Comparison of ENCODE assay signal across 8 mouse cellular contexts in genomic region chrX:9272460-9273361, GRCm38 (mm10). TPM values are rescaled to one million over a fixed set of nuclear protein-coding genes. Genes with fewer than 3 reads are reported as not detected.
DNase-seq lines count a peak whose midpoint lies in the region; ATAC-seq and TF ChIP-seq lines count a peak whose summit lies in the region.

Xk (plus strand) TSS chrX:9272756.

- TF ChIP-seq CTCF in heart, adult 2 months (IDR thresholded peaks at IDR 0.05): no peak
- TF ChIP-seq CTCF in kidney, adult 2 months (conservative IDR thresholded peaks at IDR 0.05; ENCODE audit: insufficient read depth, insufficient read length, low read depth, low read length): no peak

- no peaks in the 10 kb centered on the region for H3K79me2 ChIP-seq in heart, adult 2 months (replicated peaks; ENCODE audit: control insufficient read depth, insufficient read depth, low read length)

- no peak for TF ChIP-seq POLR2A in heart, adult 2 months (IDR thresholded peaks at IDR 0.05; ENCODE audit: insufficient read depth, low read depth, low read length)
- no peak for TF ChIP-seq POLR2A in kidney, adult 2 months (IDR thresholded peaks at IDR 0.05; ENCODE audit: low read depth, low read length)

- H3K9ac ChIP-seq in embryonic facial prominence, embryonic 12.5 days: peak within 1 kb of the TSS; percentile 36
- peak within 1 kb of the TSS; percentile 76 for H3K9ac ChIP-seq in heart, adult 2 months (ENCODE audit: low read depth, low read length)
- H3K9ac ChIP-seq in limb, embryonic 15.5 days: 0 out of 2 replicates have a peak within 1 kb of the TSS, but pooled peaks have one; percentile 23
- peak within 1 kb of the TSS; percentile 58 for H3K9ac ChIP-seq in midbrain, embryonic 15.5 days

- no peaks in the 10 kb centered on the region for H3K9me3 ChIP-seq in embryonic facial prominence, embryonic 12.5 days
- no peaks in the 10 kb centered on the region for H3K9me3 ChIP-seq in limb, embryonic 15.5 days
- H3K9me3 ChIP-seq in midbrain, embryonic 15.5 days: no peaks in the 10 kb centered on the region

- peak; percentile 31 to 37 for DNase-seq in left cerebral cortex, adult 18-20 months (ENCODE audit: low spot score in 2 of 2)
- DNase-seq in left cerebral cortex, adult 11 months (ENCODE audit: low spot score): no peak
- peak; percentile 61 to 64 for DNase-seq in heart, adult 2 months
- DNase-seq in kidney, adult 2 months: peak; percentile 44
- peak; percentile 64 to 78 for DNase-seq in spleen, postnatal 10 days (ENCODE audit: low spot score in 2 of 2)

- whole genome bisulfite sequencing in embryonic facial prominence, embryonic 12.5 days: 11% methylated on average over 71 of the region's 94 CpGs
- 13% methylated on average over 61 of the region's 94 CpGs for WGBS in heart, adult 2 months
- WGBS in kidney, adult 2 months: 3% methylated on average over 42 of the region's 94 CpGs
- 12% methylated on average over 84 of the region's 94 CpGs for WGBS in limb, embryonic 15.5 days
- 14% methylated on average over 87 of the region's 94 CpGs for WGBS in midbrain, embryonic 15.5 days

- intact Hi-C loops in heart, adult 2 months (cut with DNase I): loop anchor here (5.0 kb wide), 1 partner anchor 75 kb away; the partner anchor contains the start of gene Lancl3

- H3K4me3 ChIP-seq in embryonic facial prominence, embryonic 12.5 days: peak within 1 kb of the TSS; percentile 51
- peak within 1 kb of the TSS; percentile 56 for H3K4me3 ChIP-seq in heart, adult 2 months
- H3K4me3 ChIP-seq in kidney, adult 2 months (ENCODE audit: insufficient read depth, low read depth, low read length): peak within 1 kb of the TSS; percentile 71
- H3K4me3 ChIP-seq in limb, embryonic 15.5 days: peak within 1 kb of the TSS; percentile 54
- peak within 1 kb of the TSS; percentile 56 for H3K4me3 ChIP-seq in midbrain, embryonic 15.5 days

- ATAC-seq in embryonic facial prominence, embryonic 12.5 days (ENCODE audit: insufficient number of reproducible peaks, insufficient read depth, low FRiP score, low TSS enrichment): peak; percentile 85
- ATAC-seq in limb, embryonic 15.5 days (ENCODE audit: insufficient number of reproducible peaks, low FRiP score, low TSS enrichment, low read depth): peak; percentile 65; the same call in 1 of the 2 replicates
- peak; percentile 94 for ATAC-seq in midbrain, embryonic 15.5 days (replicated peaks)

- H3K4me2 ChIP-seq in embryonic facial prominence, embryonic 12.5 days (replicated peaks): peak within 1 kb of the TSS; percentile 48
- peak within 1 kb of the TSS; percentile 59 for H3K4me2 ChIP-seq in limb, embryonic 15.5 days
- H3K4me2 ChIP-seq in midbrain, embryonic 15.5 days: peak within 1 kb of the TSS; percentile 46

- H3K27ac ChIP-seq in embryonic facial prominence, embryonic 12.5 days: no peak within 1 kb of the TSS
- H3K27ac ChIP-seq in heart, adult 2 months: peak within 1 kb of the TSS; percentile 68
- H3K27ac ChIP-seq in kidney, adult 2 months (ENCODE audit: insufficient read depth, low read depth, low read length): no peak within 1 kb of the TSS
- no peak within 1 kb of the TSS for H3K27ac ChIP-seq in limb, embryonic 15.5 days
- H3K27ac ChIP-seq in midbrain, embryonic 15.5 days: peak within 1 kb of the TSS; percentile 68

- TF ChIP-seq EP300 in heart, adult 2 months (IDR thresholded peaks at IDR 0.05; ENCODE audit: insufficient read depth, low read depth, low read length): no peak

- no peaks in the 10 kb centered on the region for H3K4me1 ChIP-seq in embryonic facial prominence, embryonic 12.5 days
- H3K4me1 ChIP-seq in heart, adult 2 months (ENCODE audit: control insufficient read depth, insufficient read depth, low read length): no peaks in the 10 kb centered on the region; the same call in 1 of the 2 replicates
- H3K4me1 ChIP-seq in kidney, adult 2 months (ENCODE audit: control insufficient read depth, insufficient read depth, low read length): no peaks in the 10 kb centered on the region
- H3K4me1 ChIP-seq in limb, embryonic 15.5 days: no peaks in the 10 kb centered on the region
- no peaks in the 10 kb centered on the region for H3K4me1 ChIP-seq in midbrain, embryonic 15.5 days

- no peaks in the 10 kb centered on the region for H3K27me3 ChIP-seq in embryonic facial prominence, embryonic 12.5 days
- H3K27me3 ChIP-seq in heart, adult 2 months (ENCODE audit: control insufficient read depth, insufficient read depth, low read length): no peaks in the 10 kb centered on the region
- H3K27me3 ChIP-seq in kidney, adult 2 months (replicated peaks; ENCODE audit: control insufficient read depth, insufficient read depth, low read length): no peaks in the 10 kb centered on the region
- H3K27me3 ChIP-seq in limb, embryonic 15.5 days: no peaks in the 10 kb centered on the region
- H3K27me3 ChIP-seq in midbrain, embryonic 15.5 days (replicated peaks): no peaks in the 10 kb centered on the region

- H3K36me3 ChIP-seq in embryonic facial prominence, embryonic 12.5 days: no peaks in the 10 kb centered on the region
- no peaks in the 10 kb centered on the region; the same call in 1 of the 2 replicates for H3K36me3 ChIP-seq in heart, adult 2 months (ENCODE audit: control insufficient read depth, insufficient read depth, low read length)
- H3K36me3 ChIP-seq in kidney, adult 2 months (ENCODE audit: control insufficient read depth, insufficient read depth, low read length): no peaks in the 10 kb centered on the region
- H3K36me3 ChIP-seq in limb, embryonic 15.5 days: no peaks in the 10 kb centered on the region
- H3K36me3 ChIP-seq in midbrain, embryonic 15.5 days (replicated peaks): no peaks in the 10 kb centered on the region

RNA-seq across cellular contexts. Expression of gene Xk, which starts in this region (rescaled TPM):
- 10 to 100 TPM; 14.4 to 15.2 TPM for total RNA-seq in left cerebral cortex, adult 18-20 months (2021)
- 2.3 and 2.6 TPM in 2 replicates for polyA plus RNA-seq in embryonic facial prominence, embryonic 12.5 days (2016; fragmentation: Nextera tagmentation; extraction: Ambion mirVana)
- 1 to 10 TPM; 7.3 to 8.2 TPM for total RNA-seq in heart, adult 2 months (2021)
- polyA plus RNA-seq in heart, adult 2 months (2012; rRNA removed): 3.3 and 6.5 TPM in 2 replicates
- 0.28 and 0.37 TPM in 2 replicates for polyA plus RNA-seq in kidney, adult 2 months (2012; rRNA removed)
- polyA plus RNA-seq in limb, embryonic 15.5 days (2015; fragmentation: Nextera tagmentation; extraction: Ambion mirVana): 0.93 and 1.2 TPM in 2 replicates
- 4.0 and 4.2 TPM in 2 replicates for polyA plus RNA-seq in midbrain, embryonic 15.5 days (2015; fragmentation: Nextera tagmentation; extraction: Ambion mirVana)

Comparison
In these comparisons a context has a peak if more than half of its experiments do, and no peak if none do; other contexts are left out.
1. Peak in DNase-seq and H3K4me3 ChIP-seq in kidney, adult 2 months; RNA of the gene not detected or under 1 TPM.
2. H3K27ac ChIP-seq: peak in heart, adult 2 months (single experiment) and midbrain, embryonic 15.5 days (single experiment); none in embryonic facial prominence, embryonic 12.5 days (single experiment), kidney, adult 2 months (single experiment) and limb, embryonic 15.5 days (single experiment).
3. H3K9ac ChIP-seq: peak in every context shown above with its lines; median percentile 76 in heart, adult 2 months; 58 in midbrain, embryonic 15.5 days; 36 in embryonic facial prominence, embryonic 12.5 days; 23 in limb, embryonic 15.5 days.
4. Peak in every context shown above with its lines, with median percentiles within 50 percentile points of each other: ATAC-seq, H3K4me2 ChIP-seq and H3K4me3 ChIP-seq.